Mouse (Mus musculus): ENCODE results near the gene Arhgef2.
A peak's percentile ranks its signal among the peaks of the same experiment; 100 is the strongest.

Gene Arhgef2

GRCm38 (mm10) chr3:88684980-88685941 lies 79.5 kb downstream of the Arhgef2 start, which contains the start of gene Khdc4:
Gene Khdc4 (plus strand): TSS chr3:88685803.
- DNase-seq: peak; percentile 98

GRCm38 (mm10) chr3:88685958-88686451 lies 80.2 kb downstream of the Arhgef2 start:
- DNase-seq: peak; percentile 60

GRCm38 (mm10) chr3:88686734-88687611 lies 81.2 kb downstream of the Arhgef2 start:
- DNase-seq: no peak

- no peak for DNase-seq
These were observed 83.3 kb downstream of the Arhgef2 start for GRCm38 (mm10) chr3:88689079-88689478.

GRCm38 (mm10) chr3:88695545-88695944 lies 89.8 kb downstream of the Arhgef2 start:
- no peak for DNase-seq

All from lung, postnatal 10 days (tissue).